8 mouse cellular contexts compared by ENCODE assay signal in the genomic region with DNA sequence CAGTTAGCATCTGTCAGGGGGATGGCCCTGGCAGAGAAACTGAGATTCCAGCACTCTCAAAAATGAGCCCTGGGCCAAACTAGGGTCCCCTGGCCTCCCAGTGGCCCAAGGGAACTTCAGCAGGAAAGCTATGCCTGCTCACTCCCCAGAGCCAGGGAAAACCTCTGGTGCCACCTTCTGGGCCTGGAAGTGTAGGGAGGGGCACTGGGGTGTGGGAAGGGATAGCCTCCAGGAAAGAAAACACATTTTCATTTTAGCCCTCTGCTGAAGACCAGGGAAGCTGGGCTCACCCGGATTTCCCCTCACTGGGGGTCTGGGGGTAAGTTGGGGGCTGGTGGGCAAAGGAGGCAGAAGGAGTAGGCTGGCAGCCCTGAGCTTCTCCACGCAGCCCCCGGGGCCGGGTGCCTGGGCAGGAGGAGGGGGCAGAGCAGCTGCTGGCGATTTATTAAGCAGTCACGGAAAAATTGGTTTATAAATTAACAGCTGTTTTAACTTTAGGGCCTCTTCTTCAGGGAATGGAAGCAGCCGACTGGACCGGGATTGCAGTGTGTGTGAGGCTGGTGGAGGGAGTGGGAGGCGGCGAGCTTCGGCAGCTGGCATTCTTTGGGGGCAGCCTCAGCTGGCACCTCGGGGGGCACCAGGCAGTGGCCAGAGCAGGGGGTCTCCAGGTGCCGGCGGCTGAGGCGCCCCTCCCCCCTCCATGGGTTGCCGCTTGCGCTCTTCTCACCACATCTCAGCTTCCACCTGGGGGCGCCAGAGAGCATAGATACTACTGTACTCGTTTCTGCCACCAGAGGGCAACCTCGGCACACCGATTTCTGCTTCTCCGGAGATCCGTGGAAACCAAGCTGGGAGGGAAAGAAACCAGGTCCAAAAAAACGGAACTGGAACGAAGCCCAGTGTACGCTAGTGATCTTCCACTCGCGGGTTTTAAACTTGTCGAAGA. TPM values are rescaled to one million over a fixed set of nuclear protein-coding genes. Genes with fewer than 3 reads are reported as not detected.
DNase-seq lines count a peak whose midpoint lies in the region; ATAC-seq and TF ChIP-seq lines count a peak whose summit lies in the region.

No protein-coding gene starts in this region.

- 1% methylated on average over 29 of the region's 29 CpGs for WGBS in hindbrain, postnatal 0 days

- peak overlapping the region; percentile 63 for H3K4me2 ChIP-seq in hindbrain, postnatal 0 days (ENCODE audit: low read depth, low read length)

- ATAC-seq in hindbrain, postnatal 0 days: peak; percentile 62
- ATAC-seq in megakaryocyte, adult 5-6 weeks (ENCODE audit: poor library complexity, severe bottlenecking): peak; percentile 96

- no peak overlapping the region for H3K27ac ChIP-seq in gastrocnemius, adult 2 months
- H3K27ac ChIP-seq in hindbrain, postnatal 0 days: 0 out of 2 replicates have a peak overlapping the region, but pooled peaks have one; percentile 15
- peak overlapping the region; percentile 76 for H3K27ac ChIP-seq in left cerebral cortex, adult 2 months

- H3K9ac ChIP-seq in hindbrain, postnatal 0 days (replicated peaks; ENCODE audit: low read length): 0 out of 2 replicates have a peak overlapping the region, but pooled peaks have one; percentile 33

- peak overlapping the region; percentile 65 for H3K4me3 ChIP-seq in gastrocnemius, adult 2 months
- peak overlapping the region; percentile 33 for H3K4me3 ChIP-seq in hindbrain, postnatal 0 days (ENCODE audit: low read length)
- peak overlapping the region; percentile 64 for H3K4me3 ChIP-seq in left cerebral cortex, adult 2 months

- no peak for TF ChIP-seq CTCF in gastrocnemius, adult 2 months (IDR thresholded peaks at IDR 0.05)
- peak; percentile 100 for TF ChIP-seq CTCF in hindbrain, postnatal 0 days (IDR thresholded peaks at IDR 0.05; ENCODE audit: low read depth)
- peak; percentile 100 for TF ChIP-seq CTCF in left cerebral cortex, adult 2 months (IDR thresholded peaks at IDR 0.05)

- H3K9me3 ChIP-seq in hindbrain, postnatal 0 days (ENCODE audit: low read length): no peaks in the 10 kb centered on the region

- no peaks in the 10 kb centered on the region for H3K36me3 ChIP-seq in hindbrain, postnatal 0 days (ENCODE audit: insufficient read depth, low read length)

- DNase-seq in T-cell, adult 2 months (ENCODE audit: low spot score): peak; percentile 82
- DNase-seq in cerebellum, postnatal 4 days (ENCODE audit: low spot score in 2 of 2): peak; percentile 97 to 99
- peak; percentile 89 for DNase-seq in gastrocnemius, adult 2 months
- peak; percentile 94 for DNase-seq in hindbrain, postnatal 0 days (ENCODE audit: low spot score)
- DNase-seq in left cerebral cortex, adult 2 months (ENCODE audit: extremely low spot score in 1 of 2, low spot score in 2 of 2): peak; percentile 94 to 100
- DNase-seq in right cerebral cortex, adult 18-20 months: peak; percentile 94
- peak; percentile 74 for DNase-seq in urinary bladder, postnatal 10 days (ENCODE audit: low spot score)

- intact Hi-C loops in gastrocnemius, adult 2 months (cut with DNase I): loop anchor here (1.0 to 10.0 kb wide), 4 partner anchors 49 to 253 kb away; partner anchors contain the start of gene Lrrc3c
- intact Hi-C loops in left cerebral cortex, adult 2 months (cut with DNase I): loop anchor here (1.0 kb wide), 4 partner anchors 30 to 115 kb away; no protein-coding TSS in a partner anchor

- peaks cover 11% of the 10 kb centered on the region; the same call in 1 of the 2 replicates for H3K4me1 ChIP-seq in hindbrain, postnatal 0 days (ENCODE audit: insufficient read depth, low read length)

- H3K27me3 ChIP-seq in hindbrain, postnatal 0 days (ENCODE audit: insufficient read depth, low read length): peaks cover 9% of the 10 kb centered on the region; the same call in 1 of the 2 replicates

RNA-seq across cellular contexts. Expression of gene Ppp1r1b, which starts 5.9 kb away (rescaled TPM):
- not detected for total RNA-seq in gastrocnemius, adult 2 months (2021)
- 1.3 and 3.5 TPM in 2 replicates for total RNA-seq in hindbrain, postnatal 0 days (2014; rRNA removed)
- 18.0 and 19.1 TPM in 2 replicates for polyA plus RNA-seq in hindbrain, postnatal 0 days (2015; fragmentation: Nextera tagmentation; extraction: Ambion mirVana)
- 100 to 1,000 TPM; 146 to 208 TPM for total RNA-seq in left cerebral cortex, adult 2 months (2021)
- total RNA-seq in megakaryocyte, adult 5-6 weeks (2015): not detected in 2 replicates
- total RNA-seq in megakaryocyte, adult 5-6 weeks (2017): not detected in 2 replicates

RNA-seq across cellular contexts. Expression of gene Neurod2, which starts 12.8 kb away (rescaled TPM):
- total RNA-seq in gastrocnemius, adult 2 months (2021): not detected
- total RNA-seq in hindbrain, postnatal 0 days (2014; rRNA removed): 87.0 and 93.2 TPM in 2 replicates
- 30.7 and 34.3 TPM in 2 replicates for polyA plus RNA-seq in hindbrain, postnatal 0 days (2015; fragmentation: Nextera tagmentation; extraction: Ambion mirVana)
- total RNA-seq in left cerebral cortex, adult 2 months (2021): 10 to 100 TPM; 70.2 to 76.3 TPM
- total RNA-seq in megakaryocyte, adult 5-6 weeks (2015): not detected in 2 replicates
- total RNA-seq in megakaryocyte, adult 5-6 weeks (2017): not detected in 2 replicates

RNA-seq across cellular contexts. Expression of gene Stard3, which starts 15.9 kb away (rescaled TPM):
- 10 to 100 TPM; 11.8 to 12.1 TPM for total RNA-seq in gastrocnemius, adult 2 months (2021)
- total RNA-seq in hindbrain, postnatal 0 days (2014; rRNA removed): 44.0 and 52.4 TPM in 2 replicates
- 28.4 and 31.9 TPM in 2 replicates for polyA plus RNA-seq in hindbrain, postnatal 0 days (2015; fragmentation: Nextera tagmentation; extraction: Ambion mirVana)
- total RNA-seq in left cerebral cortex, adult 2 months (2021): 10 to 100 TPM; 35.7 to 42.4 TPM
- 24.0 and 28.5 TPM in 2 replicates for total RNA-seq in megakaryocyte, adult 5-6 weeks (2015)
- 36.0 and 39.9 TPM in 2 replicates for total RNA-seq in megakaryocyte, adult 5-6 weeks (2017)

RNA-seq across cellular contexts. Expression of gene Tcap, which starts 41.3 kb away (rescaled TPM):
- total RNA-seq in gastrocnemius, adult 2 months (2021): 1,000 to 10,000 TPM; 3,050 to 3,067 TPM
- total RNA-seq in hindbrain, postnatal 0 days (2014; rRNA removed): 0.26 and 4.4 TPM in 2 replicates
- not detected in 2 replicates for polyA plus RNA-seq in hindbrain, postnatal 0 days (2015; fragmentation: Nextera tagmentation; extraction: Ambion mirVana)
- total RNA-seq in left cerebral cortex, adult 2 months (2021): 1 to 10 TPM; 8.7 to 10.0 TPM
- total RNA-seq in megakaryocyte, adult 5-6 weeks (2015): not detected in 2 replicates
- not detected in 2 replicates for total RNA-seq in megakaryocyte, adult 5-6 weeks (2017)

RNA-seq across cellular contexts. Expression of gene Pnmt, which starts 44.0 kb away (rescaled TPM):
- 1 to 10 TPM; 1.8 to 5.9 TPM for total RNA-seq in gastrocnemius, adult 2 months (2021)
- 1.2 and 5.4 TPM in 2 replicates for total RNA-seq in hindbrain, postnatal 0 days (2014; rRNA removed)
- 5.4 and 5.5 TPM in 2 replicates for polyA plus RNA-seq in hindbrain, postnatal 0 days (2015; fragmentation: Nextera tagmentation; extraction: Ambion mirVana)
- total RNA-seq in left cerebral cortex, adult 2 months (2021): under 1 TPM in 1 of 2 experiments, not detected in 1; 0.51 TPM
- total RNA-seq in megakaryocyte, adult 5-6 weeks (2015): not detected in 2 replicates
- total RNA-seq in megakaryocyte, adult 5-6 weeks (2017): not detected in 2 replicates

Comparison
In these comparisons a context has a peak if more than half of its experiments do, and no peak if none do; other contexts are left out.
1. RNA of gene Ppp1r1b, which starts 5.9 kb away (total RNA-seq): 146 to 208 TPM in left cerebral cortex, adult 2 months; 1.3 to 3.5 TPM in hindbrain, postnatal 0 days, not detected in gastrocnemius, adult 2 months and not detected in megakaryocyte, adult 5-6 weeks; every median in the first group is over 10 times any median in the second.
2. RNA of gene Neurod2, which starts 12.8 kb away (total RNA-seq): 87.0 to 93.2 TPM in hindbrain, postnatal 0 days and 70.2 to 76.3 TPM in left cerebral cortex, adult 2 months; not detected in gastrocnemius, adult 2 months and not detected in megakaryocyte, adult 5-6 weeks; every median in the first group is over 10 times any median in the second.
3. Peak in every context shown above with its lines, with median percentiles within 50 percentile points of each other: DNase-seq and H3K4me3 ChIP-seq.